Comparison of ENCODE assay signal across 24 mouse cellular contexts in genomic region chr12:3453554-3453953, GRCm38 (mm10). TPM values are rescaled to one million over a fixed set of nuclear protein-coding genes. Genes with fewer than 3 reads are reported as not detected.
A peak's percentile ranks its signal among the peaks of the same experiment; 100 is the strongest.
DNase-seq lines count a peak whose midpoint lies in the region; ATAC-seq and TF ChIP-seq lines count a peak whose summit lies in the region.
"Had no signal": no experiment of that assay in that cellular context is flagged by ENCODE, and none has a peak within 500 bp of the region (broad histone marks: within the 10 kb centered on the region; RNA-seq: fewer than 3 reads in every experiment).

No protein-coding gene starts in this region.

- H3K36me3 ChIP-seq in kidney, adult 2 months (ENCODE audit: control insufficient read depth, insufficient read depth, low read length) = no peaks in the 10 kb centered on the region; the same call in none of the 2 replicates
- H3K36me3 ChIP-seq in small intestine, adult 2 months (ENCODE audit: control insufficient read depth, insufficient read depth, low read length) = peaks cover 27% of the 10 kb centered on the region
- H3K36me3 ChIP-seq: intestine, embryonic 15.5 days had no signal

- H3K27me3 ChIP-seq in kidney, adult 2 months (replicated peaks; ENCODE audit: control insufficient read depth, insufficient read depth, low read length) = no peaks in the 10 kb centered on the region
- H3K27me3 ChIP-seq in small intestine, adult 2 months (ENCODE audit: control insufficient read depth, insufficient read depth, low read length) = no peaks in the 10 kb centered on the region
- H3K27me3 ChIP-seq: embryonic facial prominence, embryonic 12.5 days; embryonic facial prominence, embryonic 15.5 days; forebrain, embryonic 12.5 days; forebrain, embryonic 15.5 days; heart, embryonic 13.5 days; intestine, embryonic 15.5 days had no signal

- H3K4me3 ChIP-seq in kidney, adult 2 months (ENCODE audit: insufficient read depth, low read depth, low read length) = no peak overlapping the region
- no peak overlapping the region for H3K4me3 ChIP-seq in small intestine, adult 2 months (ENCODE audit: low read depth, low read length)
- H3K4me3 ChIP-seq: embryonic facial prominence, embryonic 12.5 days; embryonic facial prominence, embryonic 15.5 days; forebrain, embryonic 12.5 days; forebrain, embryonic 15.5 days; heart, adult 2 months; heart, embryonic 10.5 days; heart, embryonic 13.5 days; intestine, embryonic 15.5 days had no signal

- TF ChIP-seq POLR2A in kidney, adult 2 months (IDR thresholded peaks at IDR 0.05; ENCODE audit: low read depth, low read length) = no peak
- no peak for TF ChIP-seq POLR2A in small intestine, adult 2 months (IDR thresholded peaks at IDR 0.05; ENCODE audit: low read depth, low read length)

- 88% methylated on average over 3 of the region's 3 CpGs for WGBS in kidney, adult 2 months
- WGBS in small intestine, adult 2 months = 65% methylated on average over 3 of the region's 3 CpGs

- peak overlapping the region; percentile 16; the same call in 1 of the 2 replicates for H3K27ac ChIP-seq in kidney, adult 2 months (ENCODE audit: insufficient read depth, low read depth, low read length)
- 0 out of 2 replicates have a peak overlapping the region, but pooled peaks have one; percentile 7 for H3K27ac ChIP-seq in small intestine, adult 2 months (ENCODE audit: insufficient read depth, low read depth, low read length)
- H3K27ac ChIP-seq: embryonic facial prominence, embryonic 12.5 days; embryonic facial prominence, embryonic 15.5 days; forebrain, embryonic 12.5 days; forebrain, embryonic 15.5 days; heart, adult 2 months; heart, embryonic 10.5 days; heart, embryonic 13.5 days; hindbrain, embryonic 14.5 days; hindbrain, postnatal 0 days; intestine, embryonic 15.5 days had no signal

- ATAC-seq in monocyte, adult 5-6 weeks (replicated peaks; ENCODE audit: insufficient number of reproducible peaks, low FRiP score, low TSS enrichment, poor library complexity, severe bottlenecking) = no peak
- ATAC-seq: forebrain, embryonic 15.5 days; hindbrain, postnatal 0 days; intestine, embryonic 15.5 days had no signal

- H3K4me1 ChIP-seq in kidney, adult 2 months (ENCODE audit: control insufficient read depth, insufficient read depth, low read length) = no peaks in the 10 kb centered on the region
- H3K4me1 ChIP-seq in small intestine, adult 2 months (ENCODE audit: control insufficient read depth, insufficient read depth, insufficient read length, low read length) = 0 out of 2 replicates have a peak, but pooled peaks cover 3% of the 10 kb centered on the region
- H3K4me1 ChIP-seq: embryonic facial prominence, embryonic 12.5 days; embryonic facial prominence, embryonic 15.5 days; forebrain, embryonic 12.5 days; forebrain, embryonic 15.5 days; heart, embryonic 10.5 days; heart, embryonic 13.5 days; intestine, embryonic 15.5 days had no signal

- no peak for DNase-seq in kidney, adult 2 months
- no peak for DNase-seq in kidney, adult 9 months
- DNase-seq in induced T-regulatory cell, adult 2 months (ENCODE audit: low read depth) = peak; percentile 36
- no peak for DNase-seq in urinary bladder, adult 18-20 months (ENCODE audit: low spot score in 2 of 2)
- DNase-seq: adrenal gland, adult 8-10 months; adrenal gland, postnatal 25 days; cerebellum, adult 18-20 months; cerebellum, adult 9-10 months; cerebellum, postnatal 14 days; gastrocnemius, postnatal 25 days; heart, adult 2 months; heart, postnatal 14 days; heart, postnatal 4 days had no signal

- TF ChIP-seq CTCF in kidney, adult 2 months (conservative IDR thresholded peaks at IDR 0.05; ENCODE audit: insufficient read depth, insufficient read length, low read depth, low read length) = no peak
- TF ChIP-seq CTCF in small intestine, adult 2 months (IDR thresholded peaks at IDR 0.05; ENCODE audit: extremely low read depth, insufficient read length, insufficient replicate concordance, low read depth, low read length) = no peak

RNA-seq across cellular contexts. Expression of gene Asxl2, which starts 26.9 kb away (rescaled TPM):
- 8.0 and 8.2 TPM in 2 replicates for polyA plus RNA-seq in kidney, adult 2 months (2012; rRNA removed)
- 2.4 and 5.3 TPM in 2 replicates for polyA plus RNA-seq in small intestine, adult 2 months (2012; rRNA removed)
- 29.1 to 67.5 TPM (median 32.2 TPM) in 3 replicates for total RNA-seq in monocyte, adult 5-6 weeks (2017)
